Mouse (Mus musculus): ENCODE results near the gene Bri3. TPM values are rescaled to one million over a fixed set of nuclear protein-coding genes. Genes with fewer than 3 reads are reported as not detected.
"Not testable (repeated sequence)": the region's sequence is repeated elsewhere in the genome, so short reads cannot be mapped to it uniquely, and the experiment has no call there.

Bri3 gene
- polyA plus RNA-seq, 3 experiments from 2014 or later = 2.0 to 5.2 (median 3.2) TPM

GRCm38 (mm10) chr5:144303071-144303470 is 58.8 kb downstream of the Bri3 start:
- ATAC-seq = no peak

- no peak for ATAC-seq
Observed at GRCm38 (mm10) chr5:144308929-144309328, 64.7 kb downstream of the Bri3 start.

- no peak for ATAC-seq
Observed at GRCm38 (mm10) chr5:144312183-144312582, 67.9 kb downstream of the Bri3 start.

- no peak for ATAC-seq
Observed at GRCm38 (mm10) chr5:144313335-144313734, 69.1 kb downstream of the Bri3 start.

- ATAC-seq = no peak
Observed at GRCm38 (mm10) chr5:144314731-144315494, 70.7 kb downstream of the Bri3 start.

- ATAC-seq = no peak
Observed at GRCm38 (mm10) chr5:144316442-144316841, 72.2 kb downstream of the Bri3 start.

- ATAC-seq = no peak
Observed at GRCm38 (mm10) chr5:144317426-144317825, 73.2 kb downstream of the Bri3 start.

GRCm38 (mm10) chr5:144318286-144318685 is 74.0 kb downstream of the Bri3 start:
- no peak for ATAC-seq

GRCm38 (mm10) chr5:144321681-144322080 is 77.4 kb downstream of the Bri3 start:
- no peak for ATAC-seq

GRCm38 (mm10) chr5:144322717-144323116 is 78.5 kb downstream of the Bri3 start:
- ATAC-seq = no peak

GRCm38 (mm10) chr5:144334010-144334409 is 89.8 kb downstream of the Bri3 start:
- ATAC-seq = no peak

GRCm38 (mm10) chr5:144335357-144335756 is 91.1 kb downstream of the Bri3 start:
- not testable (repeated sequence) for ATAC-seq

- ATAC-seq = no peak
Observed at GRCm38 (mm10) chr5:144338787-144339186, 94.5 kb downstream of the Bri3 start.

- no peak for ATAC-seq
Observed at GRCm38 (mm10) chr5:144341085-144341484, 96.8 kb downstream of the Bri3 start.

GRCm38 (mm10) chr5:144344592-144344991 is 100.4 kb downstream of the Bri3 start:
- no peak for ATAC-seq

GRCm38 (mm10) chr5:144351185-144351584 is 106.9 kb downstream of the Bri3 start:
- ATAC-seq = no peak

- no peak for ATAC-seq
Observed at GRCm38 (mm10) chr5:144352250-144353047, 108.2 kb downstream of the Bri3 start.

GRCm38 (mm10) chr5:144356776-144357455 is 112.7 kb downstream of the Bri3 start:
- ATAC-seq = no peak

- no peak for ATAC-seq
Observed at GRCm38 (mm10) chr5:144357551-144357880, 113.3 kb downstream of the Bri3 start.

GRCm38 (mm10) chr5:144357881-144358591 is 113.8 kb downstream of the Bri3 start, which contains the start of gene Baiap2l1:
Gene Baiap2l1, minus strand, starts transcription at chr5:144358112.
- ATAC-seq = peak; percentile 28

GRCm38 (mm10) chr5:144358592-144358917 is 114.3 kb downstream of the Bri3 start:
- no peak for ATAC-seq

GRCm38 (mm10) chr5:144359886-144360285 is 115.6 kb downstream of the Bri3 start:
- ATAC-seq = no peak

- no peak for ATAC-seq
Observed at GRCm38 (mm10) chr5:144360346-144360745, 116.1 kb downstream of the Bri3 start.

Data from inflammation-experienced regulatory T-cells, adult 6 months (primary cell).